Mouse (Mus musculus) lung, postnatal 14 days (tissue): Measurements from ENCODE around the gene Gatad2a.
A peak's percentile ranks its signal among the peaks of the same experiment; 100 is the strongest.

Source experiments
- DNase-seq: peaks from one replicate; pipeline ENCODE4 v3.0.0; 2021

Gatad2a gene

GRCm38 (mm10) chr8:69895772-69896451 is 100.3 kb downstream of the Gatad2a start:
- no peak for DNase-seq

GRCm38 (mm10) chr8:69894836-69895332 is 101.3 kb downstream of the Gatad2a start:
- no peak for DNase-seq

GRCm38 (mm10) chr8:69893863-69894262 is 102.3 kb downstream of the Gatad2a start:
- DNase-seq, result peak; percentile 60

GRCm38 (mm10) chr8:69890813-69891241 is 105.4 kb downstream of the Gatad2a start:
- peak; percentile 63 for DNase-seq

- no peak for DNase-seq
These were observed 107.3 kb downstream of the Gatad2a start for GRCm38 (mm10) chr8:69888902-69889301.

- DNase-seq, result peak; percentile 30
These were observed 107.8 kb downstream of the Gatad2a start for GRCm38 (mm10) chr8:69888244-69888866.

GRCm38 (mm10) chr8:69887289-69888243 is 108.6 kb downstream of the Gatad2a start, which contains the start of gene Cilp2:
Gene Cilp2, minus strand, starts transcription at chr8:69887687.
- DNase-seq, result peak; percentile 29

GRCm38 (mm10) chr8:69884141-69884540 is 112.0 kb downstream of the Gatad2a start:
- no peak for DNase-seq

GRCm38 (mm10) chr8:69882833-69883600 is 113.2 kb downstream of the Gatad2a start:
- DNase-seq, result no peak

- DNase-seq, result peak; percentile 61
These were observed 114.0 kb downstream of the Gatad2a start for GRCm38 (mm10) chr8:69882021-69882756.

GRCm38 (mm10) chr8:69881261-69881865 is 114.8 kb downstream of the Gatad2a start:
- DNase-seq, result no peak

- DNase-seq, result no peak
These were observed 115.3 kb downstream of the Gatad2a start for GRCm38 (mm10) chr8:69880841-69881240.

GRCm38 (mm10) chr8:69879678-69880077 is 116.5 kb downstream of the Gatad2a start:
- DNase-seq, result no peak

- DNase-seq, result no peak
These were observed 118.2 kb downstream of the Gatad2a start for GRCm38 (mm10) chr8:69877992-69878391.

- DNase-seq, result no peak
These were observed 118.8 kb downstream of the Gatad2a start for GRCm38 (mm10) chr8:69877396-69877795.

- DNase-seq, result no peak
These were observed 119.2 kb downstream of the Gatad2a start for GRCm38 (mm10) chr8:69876967-69877366.

GRCm38 (mm10) chr8:69876097-69876496 is 120.1 kb downstream of the Gatad2a start:
- no peak for DNase-seq

- no peak for DNase-seq
These were observed 121.5 kb downstream of the Gatad2a start for GRCm38 (mm10) chr8:69874654-69875053.

GRCm38 (mm10) chr8:69874155-69874554 is 122.0 kb downstream of the Gatad2a start:
- DNase-seq, result peak; percentile 74

- no peak for DNase-seq
These were observed 125.3 kb downstream of the Gatad2a start for GRCm38 (mm10) chr8:69870907-69871306.
